Mouse (Mus musculus): ENCODE measurements around the gene Foxp1.

- no peak for TF ChIP-seq FLI1 (IDR thresholded peaks at IDR 0.05; ENCODE audit: low read length)
- TF ChIP-seq GATA1 (IDR thresholded peaks at IDR 0.05; ENCODE audit: borderline replicate concordance, low read length) = no peak
Measured at GRCm38 (mm10) chr6:99001637-99002036, 520.9 kb downstream of the Foxp1 start.
